Mouse (Mus musculus) liver, adult 10 weeks (tissue): ENCODE results near the gene Gm21094. TPM values are rescaled to one million over a fixed set of nuclear protein-coding genes. Genes with fewer than 3 reads are reported as not detected.

Source experiments
- polyA plus RNA-seq: library from polyadenylated mRNA; stranded (reverse); fragments of 350-450 nt; fragmentation: Illumina TruSeq; extraction: RNeasy Lipid Tissue Mini Kit (QIAGEN cat#74804); gene quantifications from one replicate; pipeline ENCODE4 v1.2.3, GENCODE M21; 2014; ENCODE audit warnings: low read depth, low replicate concordance

The Gm21094 gene
- not detected for polyA plus RNA-seq

DNA sequence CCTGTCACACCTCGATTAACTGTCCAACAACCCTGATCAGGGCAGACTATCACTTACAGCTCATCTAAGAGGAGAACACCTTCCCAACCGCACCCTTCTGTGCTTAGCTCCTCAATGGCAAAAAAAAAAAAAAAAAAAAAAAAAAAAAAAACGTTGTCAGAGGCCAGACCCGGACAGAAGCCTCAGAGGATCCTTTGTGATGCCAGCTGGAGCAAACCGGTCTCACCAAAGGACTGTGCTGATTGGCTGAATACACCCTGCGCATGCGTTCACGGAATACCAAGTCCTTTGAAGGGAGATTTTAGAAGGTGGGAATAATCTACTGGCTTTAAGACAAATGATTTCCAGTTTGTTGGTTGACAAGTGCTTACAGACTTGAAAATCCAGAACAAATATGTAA, at the start of gene Gm21094:
TSS of gene Gm21094 (minus strand) at position 101 of the 400 bp plus-strand sequence.

